Mouse (Mus musculus) midbrain, postnatal 0 days (tissue): ENCODE measurements around the gene St3gal3. TPM values are rescaled to one million over a fixed set of nuclear protein-coding genes. Genes with fewer than 3 reads are reported as not detected.

Experiments
- ATAC-seq: fragments of 200-750 bp; cut with Nextera tagmentation; 2 replicates; pipeline ENCODE4 v1.8.0; 2017; ENCODE audit warnings: moderate number of reproducible peaks, mild to moderate bottlenecking, moderate TSS enrichment, moderate library complexity; ENCODE audit not compliant: low FRiP score
- DNase-seq: peaks from one replicate; pipeline ENCODE4 v3.0.0-alpha.2; 2015; ENCODE audit warnings: low spot score
- H3K27ac ChIP-seq: fragments of 300-500 bp; sonication (generic); 2 replicates; pipeline ENCODE4 v1.5.1; 2014; ENCODE audit warnings: low read depth, mild to moderate bottlenecking, low read length, mixed read lengths
- H3K27me3 ChIP-seq: fragments of 300-500 bp; sonication (generic); 2 replicates; pipeline ENCODE4 v1.6.1; 2014; ENCODE audit warnings: low read length, control low read depth, mixed read lengths; ENCODE audit not compliant: insufficient read depth
- H3K36me3 ChIP-seq: fragments of 300-500 bp; sonication (generic); 2 replicates; pipeline ENCODE4 v1.6.1; 2014; ENCODE audit warnings: low read length, control low read depth, mixed read lengths; ENCODE audit not compliant: insufficient read depth
- H3K4me1 ChIP-seq: fragments of 300-500 bp; sonication (generic); 2 replicates; pipeline ENCODE4 v1.6.1; 2014; ENCODE audit warnings: mild to moderate bottlenecking, control low read depth, antibody characterized with exemption, low read length, mixed read lengths; ENCODE audit not compliant: insufficient read depth
- H3K4me2 ChIP-seq: fragments of 300-500 bp; sonication (generic); 2 replicates; pipeline ENCODE4 v1.6.1; 2014; ENCODE audit warnings: low read depth, mild to moderate bottlenecking, low read length, mixed read lengths; ENCODE audit not compliant: poor library complexity, severe bottlenecking
- H3K4me3 ChIP-seq: fragments of 300-500 bp; sonication (generic); 2 replicates; pipeline ENCODE4 v1.5.1; 2014; ENCODE audit warnings: low read depth, mild to moderate bottlenecking, low read length, moderate library complexity
- H3K9ac ChIP-seq: fragments of 300-500 bp; sonication (generic); replicated peaks from 2 replicates; pipeline ENCODE4 v1.6.1; 2014; ENCODE audit warnings: mild to moderate bottlenecking, low read length, moderate library complexity, mixed read lengths; ENCODE audit not compliant: poor library complexity, severe bottlenecking
- H3K9me3 ChIP-seq: fragments of 300-500 bp; sonication (generic); 2 replicates; pipeline ENCODE4 v1.6.1; 2016; ENCODE audit warnings: low read length, control low read depth
- CTCF ChIP-seq: IDR thresholded peaks from 2 replicates; pipeline ENCODE4 v1.5.1; 2016; ENCODE audit warnings: antibody characterized with exemption, mild to moderate bottlenecking
- WGBS: fragments of 180-500 bp; shearing (Covaris S2); extraction: QIAGEN DNeasy Blood & Tissue Kit; methylation state at CpG from one replicate; pipeline ENCODE4 v1.1.7; 2014; 5-methylcytosine and 5-hydroxymethylcytosine counted together
- polyA plus RNA-seq: library from polyadenylated mRNA; unstranded; fragments of >200 nt; fragmentation: Nextera tagmentation; extraction: Ambion mirVana; gene quantifications from 2 replicates; pipeline ENCODE4 v1.2.1, GENCODE M21; 2015
- total RNA-seq: library from RNA; depleted of rRNA; stranded (reverse); fragments of >200 nt; gene quantifications from 2 replicates; pipeline ENCODE4 v1.2.3, GENCODE M21; 2014

St3gal3 gene
- total and polyA plus RNA-seq, 2 experiments from 2014 or later: 10.7 to 46.3 TPM

DNA sequence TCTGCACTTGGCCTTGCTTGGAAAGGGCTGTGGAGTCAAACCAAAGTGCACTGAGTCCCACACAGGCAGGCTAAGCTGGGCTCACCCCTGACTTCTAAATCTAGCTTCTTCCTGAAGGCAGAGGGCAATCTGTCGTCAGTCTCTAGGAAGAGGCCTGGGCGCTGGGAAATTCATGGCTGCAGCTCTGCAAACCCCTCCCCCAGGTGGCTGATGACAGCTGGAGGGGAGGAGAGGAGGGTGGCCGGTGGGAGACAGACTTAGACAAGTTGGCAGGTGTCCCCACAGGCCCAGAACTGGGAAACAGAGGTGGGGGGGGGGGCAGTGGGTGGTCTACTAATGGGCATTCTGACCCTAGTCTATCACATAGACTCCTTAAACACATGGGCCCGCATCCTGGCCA is 177.2 kb downstream of the St3gal3 start:
- Histone ChIP-seq H3K4me2 (no peak overlapping the region), H3K4me3 (no peak overlapping the region), H3K27me3 (no peaks in the 10 kb centered on the region), H3K36me3 (peaks cover 10% of the 10 kb centered on the region), H3K4me1 (no peaks in the 10 kb centered on the region), H3K27ac (no peak overlapping the region), H3K9me3 (no peaks in the 10 kb centered on the region), H3K9ac (no peak overlapping the region)
- ATAC-seq (no peak), DNase-seq (no peak)
- 67% methylated on average over 4 of the region's 4 CpGs for WGBS
- no peak for TF ChIP-seq CTCF

DNA sequence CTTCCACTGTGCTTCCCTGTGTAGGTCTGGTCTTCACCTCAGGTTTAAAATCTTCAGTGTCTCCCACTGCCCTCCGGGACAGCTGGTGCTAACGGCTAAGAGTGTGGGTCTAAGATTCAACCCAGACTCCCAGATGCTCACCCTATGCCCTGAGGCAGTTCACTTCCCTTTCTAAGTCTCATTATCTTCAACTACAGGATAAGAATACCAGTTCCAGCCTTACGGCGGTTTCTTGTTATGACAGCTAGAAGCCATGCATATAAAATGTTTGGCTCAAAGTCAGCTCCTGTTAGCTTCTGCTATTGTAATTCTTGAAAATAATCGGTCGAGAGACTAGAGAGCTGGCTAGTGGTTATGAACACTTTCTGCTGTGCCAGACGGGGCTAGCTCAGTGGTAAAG is 187.2 kb downstream of the St3gal3 start:
- H3K4me2 ChIP-seq: no peak overlapping the region
- no peak overlapping the region for H3K4me3 ChIP-seq
- no peak for TF ChIP-seq CTCF
- DNase-seq (no peak), ATAC-seq (no peak)
- H3K9me3 ChIP-seq: no peaks in the 10 kb centered on the region
- no peak overlapping the region for H3K9ac ChIP-seq
- no peak overlapping the region for H3K27ac ChIP-seq
- 69% methylated on average over 7 of the region's 7 CpGs for WGBS
- peaks cover 5% of the 10 kb centered on the region; the same call in 1 of the 2 replicates for H3K36me3 ChIP-seq
- no peaks in the 10 kb centered on the region for H3K4me1 ChIP-seq
- H3K27me3 ChIP-seq: no peaks in the 10 kb centered on the region

DNA sequence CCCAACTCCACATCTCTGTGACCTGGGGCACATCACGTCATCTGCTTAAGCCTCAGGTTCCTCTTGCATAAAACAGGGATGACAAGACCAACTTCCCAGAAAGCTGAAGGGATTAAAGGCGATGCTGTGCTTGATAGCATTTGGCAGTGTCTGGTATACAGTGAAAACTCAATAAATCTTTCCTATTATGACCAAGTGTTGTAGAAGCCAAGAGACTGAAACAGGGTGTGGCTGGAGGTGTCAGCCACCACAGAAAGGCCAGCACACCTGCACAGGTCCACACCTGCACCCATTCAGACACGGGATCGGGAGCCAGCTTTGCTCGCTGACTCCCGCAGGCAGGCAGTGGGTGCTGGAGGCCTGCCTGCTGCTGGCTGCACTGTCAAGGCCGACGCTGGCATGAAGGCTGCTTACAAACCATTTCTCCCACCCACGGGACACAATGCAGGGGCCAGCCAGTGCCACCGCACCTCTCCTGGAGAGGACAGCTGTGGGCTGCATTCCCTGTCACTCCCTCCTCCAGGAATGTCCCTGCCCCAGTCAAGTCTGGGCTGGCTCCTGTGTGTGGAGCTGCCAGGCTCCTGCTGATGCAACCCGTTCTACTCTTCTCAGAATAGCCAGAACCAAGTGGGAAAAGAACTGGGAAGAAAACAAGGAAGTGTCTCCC is 187.9 kb downstream of the St3gal3 start:
- Histone ChIP-seq H3K36me3 (no peaks in the 10 kb centered on the region), H3K4me2 (no peak overlapping the region), H3K27me3 (no peaks in the 10 kb centered on the region), H3K4me3 (no peak overlapping the region), H3K4me1 (no peaks in the 10 kb centered on the region), H3K9me3 (no peaks in the 10 kb centered on the region), H3K9ac (no peak overlapping the region), H3K27ac (no peak overlapping the region)
- no peak for TF ChIP-seq CTCF
- DNase-seq (no peak), ATAC-seq (no peak)
- WGBS: 89% methylated on average over 11 of the region's 11 CpGs

GRCm38 (mm10) chr4:117943317-117943716 is 191.4 kb downstream of the St3gal3 start:
- H3K9me3 ChIP-seq: no peaks in the 10 kb centered on the region
- no peak overlapping the region for H3K4me2 ChIP-seq
- ATAC-seq: no peak
- DNase-seq: no peak
- H3K36me3 ChIP-seq: 0 out of 2 replicates have a peak, but pooled peaks cover 10% of the 10 kb centered on the region
- no peak overlapping the region for H3K27ac ChIP-seq
- no peaks in the 10 kb centered on the region for H3K27me3 ChIP-seq
- no peak overlapping the region for H3K9ac ChIP-seq
- no peak for TF ChIP-seq CTCF
- no peak overlapping the region for H3K4me3 ChIP-seq
- H3K4me1 ChIP-seq: no peaks in the 10 kb centered on the region
- WGBS: 30% methylated on average over 5 of the region's 5 CpGs

GRCm38 (mm10) chr4:117936964-117937363 is 197.8 kb downstream of the St3gal3 start:
- peaks cover 18% of the 10 kb centered on the region; the same call in 1 of the 2 replicates for H3K36me3 ChIP-seq
- WGBS: 96% methylated on average over 5 of the region's 5 CpGs

GRCm38 (mm10) chr4:117934081-117934480 is 200.6 kb downstream of the St3gal3 start:
- no peaks in the 10 kb centered on the region for H3K9me3 ChIP-seq
- H3K27ac ChIP-seq: no peak overlapping the region
- H3K9ac ChIP-seq: no peak overlapping the region
- no peak overlapping the region for H3K4me2 ChIP-seq
- H3K36me3 ChIP-seq: peaks cover 12% of the 10 kb centered on the region; the same call in 1 of the 2 replicates
- WGBS: 90% methylated on average over 4 of the region's 4 CpGs
- ATAC-seq: no peak
- no peak for DNase-seq
- peaks cover 15% of the 10 kb centered on the region for H3K27me3 ChIP-seq
- no peak overlapping the region for H3K4me3 ChIP-seq
- 0 out of 2 replicates have a peak, but pooled peaks cover 2% of the 10 kb centered on the region for H3K4me1 ChIP-seq
- no peak for TF ChIP-seq CTCF

More at GRCm38 (mm10) chr4:117936964-117937363, 197.8 kb downstream of the St3gal3 start:
- Histone ChIP-seq H3K4me2 (no peak overlapping the region), H3K9ac (no peak overlapping the region), H3K27me3 (no peaks in the 10 kb centered on the region), H3K4me3 (no peak overlapping the region), H3K9me3 (no peaks in the 10 kb centered on the region), H3K27ac (no peak overlapping the region), H3K4me1 (no peaks in the 10 kb centered on the region)
- no peak for TF ChIP-seq CTCF
- no peak for DNase-seq
- no peak for ATAC-seq
